ENCODE assay signal across 8 mouse cellular contexts in the genomic region with DNA sequence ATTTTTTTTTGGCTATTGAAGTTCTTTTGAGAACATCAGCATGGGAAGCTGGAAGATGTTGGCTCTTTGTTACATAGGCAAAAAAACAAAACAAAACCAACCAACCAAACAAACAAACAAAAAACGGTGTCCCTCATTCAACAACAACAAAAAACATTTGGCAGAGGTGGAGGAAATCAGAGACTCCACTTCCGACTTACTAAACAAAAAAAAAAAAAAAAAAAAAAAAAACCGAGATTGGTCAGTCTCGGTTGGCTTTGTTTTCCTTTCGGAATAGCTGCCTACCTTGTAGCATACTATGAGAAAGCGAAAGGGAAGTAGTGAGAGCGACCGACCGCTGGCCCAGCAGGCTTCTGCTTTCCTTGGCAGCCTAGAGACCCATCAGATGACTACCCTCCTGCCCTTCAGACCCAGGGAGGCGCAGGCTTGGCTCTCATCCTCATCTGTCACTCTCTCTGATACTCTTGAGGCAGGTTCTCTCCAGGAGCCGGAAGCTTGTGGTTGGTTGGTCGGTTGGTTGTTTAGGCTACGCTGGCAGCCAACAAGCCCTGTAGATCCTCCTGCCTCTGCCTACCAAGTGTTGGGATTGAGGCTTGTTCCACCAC. TPM values are rescaled to one million over a fixed set of nuclear protein-coding genes. Genes with fewer than 3 reads are reported as not detected.
A peak's percentile ranks its signal among the peaks of the same experiment; 100 is the strongest.
DNase-seq lines count a peak whose midpoint lies in the region; ATAC-seq and TF ChIP-seq lines count a peak whose summit lies in the region.

No protein-coding gene starts in this region.

- no peaks in the 10 kb centered on the region for H3K9me3 ChIP-seq in embryonic facial prominence, embryonic 15.5 days (replicated peaks)
- no peaks in the 10 kb centered on the region for H3K9me3 ChIP-seq in hindbrain, embryonic 15.5 days
- no peaks in the 10 kb centered on the region for H3K9me3 ChIP-seq in liver, embryonic 13.5 days (replicated peaks)
- no peaks in the 10 kb centered on the region for H3K9me3 ChIP-seq in neural tube, embryonic 14.5 days (ENCODE audit: control insufficient read depth, low read length)

- ATAC-seq in embryonic facial prominence, embryonic 15.5 days (ENCODE audit: insufficient number of reproducible peaks, low FRiP score, low TSS enrichment, low read depth) = no peak
- no peak for ATAC-seq in hindbrain, embryonic 15.5 days (ENCODE audit: low FRiP score, low read depth)
- ATAC-seq in liver, embryonic 13.5 days (ENCODE audit: low read depth) = no peak
- ATAC-seq in neural tube, embryonic 14.5 days (ENCODE audit: low read depth) = no peak
- ATAC-seq in megakaryocyte-erythroid progenitor cell, adult 5-6 weeks (replicated peaks; ENCODE audit: low FRiP score, low TSS enrichment, poor library complexity, severe bottlenecking) = no peak

- peaks cover 3% of the 10 kb centered on the region for H3K36me3 ChIP-seq in spleen, adult 2 months (ENCODE audit: control insufficient read depth, insufficient read depth, low read length)
- no peaks in the 10 kb centered on the region for H3K36me3 ChIP-seq in embryonic facial prominence, embryonic 15.5 days
- no peaks in the 10 kb centered on the region for H3K36me3 ChIP-seq in hindbrain, embryonic 15.5 days
- no peaks in the 10 kb centered on the region; the same call in 1 of the 2 replicates for H3K36me3 ChIP-seq in liver, embryonic 13.5 days
- no peaks in the 10 kb centered on the region for H3K36me3 ChIP-seq in neural tube, embryonic 14.5 days (ENCODE audit: control insufficient read depth, insufficient read depth, low read length)

- peak overlapping the region; percentile 15; the same call in 1 of the 2 replicates for H3K4me3 ChIP-seq in spleen, adult 2 months (ENCODE audit: extremely low read depth, insufficient read depth, insufficient read length)
- H3K4me3 ChIP-seq in embryonic facial prominence, embryonic 15.5 days (replicated peaks) = peak overlapping the region; percentile 81
- peak overlapping the region; percentile 66 for H3K4me3 ChIP-seq in hindbrain, embryonic 15.5 days
- H3K4me3 ChIP-seq in liver, embryonic 13.5 days (replicated peaks) = peak overlapping the region; percentile 80
- H3K4me3 ChIP-seq in neural tube, embryonic 14.5 days (ENCODE audit: low read depth, low read length) = peak overlapping the region; percentile 50

- H3K27me3 ChIP-seq in spleen, adult 2 months (ENCODE audit: control insufficient read depth, insufficient read depth, low read length) = no peaks in the 10 kb centered on the region
- H3K27me3 ChIP-seq in embryonic facial prominence, embryonic 15.5 days = peaks cover 22% of the 10 kb centered on the region
- H3K27me3 ChIP-seq in hindbrain, embryonic 15.5 days = peaks cover 5% of the 10 kb centered on the region; the same call in 1 of the 2 replicates
- peaks cover 12% of the 10 kb centered on the region for H3K27me3 ChIP-seq in liver, embryonic 13.5 days
- no peaks in the 10 kb centered on the region for H3K27me3 ChIP-seq in neural tube, embryonic 14.5 days (ENCODE audit: control insufficient read depth, insufficient read depth, low read length)

- H3K9ac ChIP-seq in embryonic facial prominence, embryonic 15.5 days = no peak overlapping the region
- H3K9ac ChIP-seq in hindbrain, embryonic 15.5 days = peak overlapping the region; percentile 69
- peak overlapping the region; percentile 85 for H3K9ac ChIP-seq in liver, embryonic 13.5 days
- peak overlapping the region; percentile 74; the same call in 1 of the 2 replicates for H3K9ac ChIP-seq in neural tube, embryonic 14.5 days (replicated peaks; ENCODE audit: low read depth, low read length)

- WGBS in spleen, adult 2 months = 6% methylated on average over 13 of the region's 13 CpGs
- WGBS in embryonic facial prominence, embryonic 15.5 days = 80% methylated on average over 13 of the region's 13 CpGs
- 75% methylated on average over 13 of the region's 13 CpGs for WGBS in hindbrain, embryonic 15.5 days
- 17% methylated on average over 13 of the region's 13 CpGs for WGBS in liver, embryonic 13.5 days (ENCODE audit: insufficient replicate concordance)
- 81% methylated on average over 13 of the region's 13 CpGs for WGBS in neural tube, embryonic 14.5 days

- peak in 1 of 2 experiments; percentile 59 for DNase-seq in spleen, adult 2 months (ENCODE audit: low read depth in 1 of 2, low spot score in 2 of 2)
- DNase-seq in spleen, adult 12 weeks (ENCODE audit: low spot score) = no peak
- no peak for DNase-seq in liver, embryonic 13.5 days
- DNase-seq in frontal cortex, postnatal 36 days (ENCODE audit: low spot score in 2 of 2) = no peak

- no peak for TF ChIP-seq CTCF in spleen, adult 2 months (IDR thresholded peaks at IDR 0.05; ENCODE audit: extremely low read depth, insufficient read depth, insufficient read length, insufficient replicate concordance)

- peak overlapping the region; percentile 66 for H3K4me2 ChIP-seq in embryonic facial prominence, embryonic 15.5 days (replicated peaks)
- H3K4me2 ChIP-seq in hindbrain, embryonic 15.5 days = peak overlapping the region; percentile 68
- H3K4me2 ChIP-seq in liver, embryonic 13.5 days = peak overlapping the region; percentile 90
- H3K4me2 ChIP-seq in neural tube, embryonic 14.5 days (ENCODE audit: low read depth, low read length) = peak overlapping the region; percentile 72

- H3K4me1 ChIP-seq in spleen, adult 2 months (ENCODE audit: control insufficient read depth, insufficient read depth, insufficient read length) = peaks cover 31% of the 10 kb centered on the region; the same call in 1 of the 2 replicates
- peaks cover 32% of the 10 kb centered on the region for H3K4me1 ChIP-seq in embryonic facial prominence, embryonic 15.5 days
- H3K4me1 ChIP-seq in hindbrain, embryonic 15.5 days (replicated peaks) = peaks cover 39% of the 10 kb centered on the region
- peaks cover 87% of the 10 kb centered on the region for H3K4me1 ChIP-seq in liver, embryonic 13.5 days (replicated peaks)
- H3K4me1 ChIP-seq in neural tube, embryonic 14.5 days (ENCODE audit: control insufficient read depth, insufficient read depth, low read length) = peaks cover 2% of the 10 kb centered on the region; the same call in 1 of the 2 replicates

- no peak for TF ChIP-seq POLR2A in spleen, adult 2 months (IDR thresholded peaks at IDR 0.05; ENCODE audit: low read depth, low read length)

- peak overlapping the region; percentile 73 for H3K27ac ChIP-seq in spleen, adult 2 months (ENCODE audit: insufficient read depth, low read length)
- no peak overlapping the region for H3K27ac ChIP-seq in embryonic facial prominence, embryonic 15.5 days (replicated peaks)
- peak overlapping the region; percentile 94 for H3K27ac ChIP-seq in hindbrain, embryonic 15.5 days (replicated peaks)
- H3K27ac ChIP-seq in liver, embryonic 13.5 days = peak overlapping the region; percentile 91
- no peak overlapping the region for H3K27ac ChIP-seq in neural tube, embryonic 14.5 days (ENCODE audit: low read depth, low read length)

RNA-seq across cellular contexts. Expression of gene Ccdc12, which starts 1.3 kb away (rescaled TPM):
- polyA plus RNA-seq in spleen, adult 2 months (2012; rRNA removed) = 103 and 110 TPM in 2 replicates
- polyA plus RNA-seq in embryonic facial prominence, embryonic 15.5 days (2015; fragmentation: Nextera tagmentation; extraction: Ambion mirVana) = 131 and 139 TPM in 2 replicates
- polyA plus RNA-seq in hindbrain, embryonic 15.5 days (2015; fragmentation: Nextera tagmentation; extraction: Ambion mirVana) = 103 and 107 TPM in 2 replicates
- polyA plus RNA-seq in liver, embryonic 13.5 days (2015; fragmentation: Nextera tagmentation; extraction: Ambion mirVana) = 84.4 and 86.3 TPM in 2 replicates
- polyA plus RNA-seq in neural tube, embryonic 14.5 days (2014; fragmentation: Nextera tagmentation; extraction: Ambion mirVana) = 101 and 112 TPM in 2 replicates
- 92.6 and 110 TPM in 2 replicates for total RNA-seq in megakaryocyte-erythroid progenitor cell, adult 5-6 weeks (2014; fragmentation: Nextera tagmentation)
- total RNA-seq in megakaryocyte-erythroid progenitor cell, adult 5-6 weeks (2017) = 70.8 and 132 TPM in 2 replicates

RNA-seq across cellular contexts. Expression of gene Nbeal2, which starts 3.6 kb away (rescaled TPM):
- polyA plus RNA-seq in spleen, adult 2 months (2012; rRNA removed) = 78.9 and 82.2 TPM in 2 replicates
- polyA plus RNA-seq in embryonic facial prominence, embryonic 15.5 days (2015; fragmentation: Nextera tagmentation; extraction: Ambion mirVana) = 4.9 and 6.7 TPM in 2 replicates
- polyA plus RNA-seq in hindbrain, embryonic 15.5 days (2015; fragmentation: Nextera tagmentation; extraction: Ambion mirVana) = 3.5 and 4.3 TPM in 2 replicates
- polyA plus RNA-seq in liver, embryonic 13.5 days (2015; fragmentation: Nextera tagmentation; extraction: Ambion mirVana) = 1.6 and 2.1 TPM in 2 replicates
- 4.8 and 5.0 TPM in 2 replicates for polyA plus RNA-seq in neural tube, embryonic 14.5 days (2014; fragmentation: Nextera tagmentation; extraction: Ambion mirVana)
- total RNA-seq in megakaryocyte-erythroid progenitor cell, adult 5-6 weeks (2014; fragmentation: Nextera tagmentation) = 9.1 and 11.9 TPM in 2 replicates
- total RNA-seq in megakaryocyte-erythroid progenitor cell, adult 5-6 weeks (2017) = 3.7 and 6.8 TPM in 2 replicates

RNA-seq across cellular contexts. Expression of gene Nradd, which starts 33.3 kb away (rescaled TPM):
- 5.2 and 5.5 TPM in 2 replicates for polyA plus RNA-seq in spleen, adult 2 months (2012; rRNA removed)
- polyA plus RNA-seq in embryonic facial prominence, embryonic 15.5 days (2015; fragmentation: Nextera tagmentation; extraction: Ambion mirVana) = 51.4 and 51.7 TPM in 2 replicates
- polyA plus RNA-seq in hindbrain, embryonic 15.5 days (2015; fragmentation: Nextera tagmentation; extraction: Ambion mirVana) = 31.1 and 31.7 TPM in 2 replicates
- 2.7 and 2.8 TPM in 2 replicates for polyA plus RNA-seq in liver, embryonic 13.5 days (2015; fragmentation: Nextera tagmentation; extraction: Ambion mirVana)
- polyA plus RNA-seq in neural tube, embryonic 14.5 days (2014; fragmentation: Nextera tagmentation; extraction: Ambion mirVana) = 14.1 and 21.4 TPM in 2 replicates
- total RNA-seq in megakaryocyte-erythroid progenitor cell, adult 5-6 weeks (2014; fragmentation: Nextera tagmentation) = 2.1 TPM in 1 of 2 replicates, not detected in the other
- total RNA-seq in megakaryocyte-erythroid progenitor cell, adult 5-6 weeks (2017) = 0.14 and 2.8 TPM in 2 replicates

Comparison
In these comparisons a context has a peak if more than half of its experiments do, and no peak if none do; other contexts are left out.
1. H3K27ac ChIP-seq: peak in spleen, adult 2 months (single experiment), hindbrain, embryonic 15.5 days (single experiment) and liver, embryonic 13.5 days (single experiment); none in embryonic facial prominence, embryonic 15.5 days (single experiment) and neural tube, embryonic 14.5 days (single experiment).
2. H3K4me3 ChIP-seq: peak in every context shown above with its lines; median percentile 81 in embryonic facial prominence, embryonic 15.5 days; 80 in liver, embryonic 13.5 days; 66 in hindbrain, embryonic 15.5 days; 50 in neural tube, embryonic 14.5 days; 15 in spleen, adult 2 months.
3. RNA of gene Nbeal2, which starts 3.6 kb away (polyA plus RNA-seq): 78.9 to 82.2 TPM in spleen, adult 2 months; 4.9 to 6.7 TPM in embryonic facial prominence, embryonic 15.5 days, 4.8 to 5.0 TPM in neural tube, embryonic 14.5 days, 3.5 to 4.3 TPM in hindbrain, embryonic 15.5 days and 1.6 to 2.1 TPM in liver, embryonic 13.5 days; every median in the first group is over 10 times any median in the second.
4. Peak in every context shown above with its lines, with median percentiles within 50 percentile points of each other: H3K4me2 ChIP-seq.